Mouse (Mus musculus) layer of hippocampus, postnatal 14 days (tissue): ENCODE data around the gene Ubtf. TPM values are rescaled to one million over a fixed set of nuclear protein-coding genes. Genes with fewer than 3 reads are reported as not detected.
A peak's percentile ranks its signal among the peaks of the same experiment; 100 is the strongest.
"Not testable (repeated sequence)": the region's sequence is repeated elsewhere in the genome, so short reads cannot be mapped to it uniquely, and the experiment has no call there.

ENCODE experiments used
- DNase-seq, 2 experiments: peaks; one replicate each; pipeline ENCODE4 v3.0.0; 2021 to 2022; ENCODE audit warnings: low spot score in 2 of 2, mixed read lengths in 1 of 2
- total RNA-seq, 2 experiments: library from RNA; stranded (reverse); gene quantifications; 2 replicates each; pipeline ENCODE4 v1.2.3; 2021

Gene Ubtf
- total RNA-seq, 2 experiments from 2014 or later: 120 to 121 TPM

- DNase-seq: peak; percentile 96 to 98
Observed at GRCm38 (mm10) chr11:102296491-102297472, 22.8 kb downstream of the Ubtf start, which contains the start of gene Atxn7l3. Gene Atxn7l3, minus strand, starts transcription at chr11:102296631.

- DNase-seq: peak in 1 of 2 experiments; percentile 53
Observed at GRCm38 (mm10) chr11:102295598-102296471, 23.7 kb downstream of the Ubtf start.

GRCm38 (mm10) chr11:102294887-102295597 lies 24.5 kb downstream of the Ubtf start:
- peak in 1 of 2 experiments; percentile 26 for DNase-seq

- no peak for DNase-seq
Observed at GRCm38 (mm10) chr11:102294416-102294815, 25.1 kb downstream of the Ubtf start.

GRCm38 (mm10) chr11:102293971-102294370 lies 25.6 kb downstream of the Ubtf start:
- no peak for DNase-seq

GRCm38 (mm10) chr11:102291051-102291535 lies 28.4 kb downstream of the Ubtf start:
- no peak for DNase-seq

- DNase-seq: no peak
Observed at GRCm38 (mm10) chr11:102290141-102290540, 29.4 kb downstream of the Ubtf start.

- DNase-seq: no peak
Observed at GRCm38 (mm10) chr11:102289511-102290100, 29.9 kb downstream of the Ubtf start.

- no peak for DNase-seq
Observed at GRCm38 (mm10) chr11:102288913-102289312, 30.6 kb downstream of the Ubtf start.

GRCm38 (mm10) chr11:102288027-102288804 lies 31.3 kb downstream of the Ubtf start:
- DNase-seq: no peak

GRCm38 (mm10) chr11:102287485-102287884 lies 32.1 kb downstream of the Ubtf start:
- DNase-seq: no peak

GRCm38 (mm10) chr11:102285095-102285834 lies 34.3 kb downstream of the Ubtf start:
- no peak for DNase-seq

GRCm38 (mm10) chr11:102284501-102285094 lies 34.9 kb downstream of the Ubtf start, which contains the start of gene Tmub2:
Gene Tmub2, plus strand, starts transcription at chr11:102284931.
- peak; percentile 93 to 97 for DNase-seq

- DNase-seq: no peak
Observed at GRCm38 (mm10) chr11:102283922-102284321, 35.6 kb downstream of the Ubtf start.

- not testable (repeated sequence) for DNase-seq
Observed at GRCm38 (mm10) chr11:102280267-102280666, 39.3 kb downstream of the Ubtf start.

GRCm38 (mm10) chr11:102279595-102279994 lies 39.9 kb downstream of the Ubtf start:
- DNase-seq: no peak

GRCm38 (mm10) chr11:102277754-102278153 lies 41.8 kb downstream of the Ubtf start:
- no peak for DNase-seq

- no peak for DNase-seq
Observed at GRCm38 (mm10) chr11:102276411-102276915, 43.1 kb downstream of the Ubtf start.
